Mouse (Mus musculus) cerebellum, postnatal 10 days (tissue): Measurements from ENCODE around the gene Slamf6.
"Not testable (repeated sequence)": the region's sequence is repeated elsewhere in the genome, so short reads cannot be mapped to it uniquely, and the experiment has no call there.

Experiments used
- DNase-seq, 2 experiments: peaks; one replicate each; pipeline ENCODE4 v3.0.0; 2021; ENCODE audit warnings: mixed read lengths in 2 of 2

The Slamf6 gene

GRCm38 (mm10) chr1:171917305-171918039 is at the start of gene Slamf6:
Gene Slamf6 (plus strand): TSS chr1:171917515.
- DNase-seq = no peak

DNA sequence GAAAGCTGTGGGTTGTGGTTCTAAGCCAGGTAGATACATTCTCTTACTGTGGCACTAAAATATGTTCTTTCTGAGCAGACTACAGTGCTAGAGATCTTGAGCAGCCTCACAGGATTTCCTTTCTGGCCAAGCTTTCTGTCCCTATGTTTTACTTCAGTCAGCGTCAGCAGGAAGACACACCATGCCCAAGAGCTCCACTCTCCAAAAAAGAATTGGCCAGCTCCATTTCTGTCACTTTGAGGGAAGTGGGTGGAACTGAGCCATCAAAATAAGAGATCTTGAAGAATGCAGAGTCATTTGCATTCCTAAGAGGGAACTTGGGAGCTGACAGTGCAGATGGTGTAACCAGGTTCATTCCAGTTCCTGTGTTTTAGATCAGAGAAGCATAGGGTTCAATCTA is 30.3 kb upstream of the Slamf6 start:
- no peak for DNase-seq

- not testable (repeated sequence) for DNase-seq
Measured at GRCm38 (mm10) chr1:171895364-171895763, 22.0 kb upstream of the Slamf6 start, which contains the start of gene Gm10521. Gene Gm10521 (plus strand): TSS chr1:171895664.

DNA sequence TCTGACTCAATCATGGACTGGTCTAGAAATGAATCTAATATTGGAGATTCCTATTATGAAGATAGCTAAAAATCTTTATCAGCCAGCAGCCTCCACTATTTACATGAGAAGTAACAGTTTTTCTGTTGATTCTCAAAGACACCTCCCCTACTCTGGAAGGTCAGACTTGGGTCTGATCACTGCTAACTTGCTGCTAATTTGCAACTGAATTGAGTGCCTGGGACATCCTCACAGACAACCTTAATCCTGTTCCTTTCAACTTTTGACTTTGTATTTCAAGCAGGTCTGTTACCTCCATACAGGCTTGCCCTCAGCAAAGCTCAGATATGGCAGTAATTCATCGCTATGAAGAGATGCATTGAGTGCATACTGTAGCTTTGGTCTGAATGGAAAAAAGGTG is 13.3 kb upstream of the Slamf6 start:
- no peak for DNase-seq

GRCm38 (mm10) chr1:171915638-171916458 is 1.5 kb upstream of the Slamf6 start:
- DNase-seq = no peak

GRCm38 (mm10) chr1:171918136-171918920 is 1.0 kb downstream of the Slamf6 start:
- no peak for DNase-seq

GRCm38 (mm10) chr1:171919193-171919592 is 1.9 kb downstream of the Slamf6 start:
- no peak for DNase-seq

DNA sequence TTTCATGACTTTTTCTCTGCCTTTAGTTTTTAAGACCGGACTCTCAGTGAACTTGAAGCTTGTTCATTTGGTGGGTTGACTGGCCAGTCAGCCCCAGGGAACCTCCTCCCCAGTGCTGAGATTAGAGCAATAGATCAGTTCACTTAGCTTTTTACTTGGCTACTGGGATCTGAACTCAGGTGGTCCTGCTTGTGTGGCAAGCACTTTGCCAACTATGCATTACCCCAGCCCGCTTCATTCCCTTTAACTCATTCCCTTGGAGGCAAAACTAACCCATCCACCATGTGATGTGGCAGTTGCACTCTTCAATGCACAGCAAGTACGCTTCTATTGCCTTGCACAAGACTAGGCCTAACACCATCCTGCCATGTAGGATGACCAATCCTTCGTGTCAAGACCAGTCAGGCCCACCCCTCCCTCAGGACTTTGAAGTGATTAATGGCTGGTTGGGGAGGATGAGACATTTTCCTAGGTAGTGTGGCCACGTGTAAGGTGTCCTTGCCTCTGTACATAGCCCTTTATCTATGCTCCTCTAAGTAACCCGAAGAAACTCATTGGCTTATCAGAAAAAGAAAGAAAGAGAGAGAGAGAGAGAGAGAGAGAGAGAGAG is 2.7 kb downstream of the Slamf6 start:
- no peak for DNase-seq

GRCm38 (mm10) chr1:171920989-171921621 is 3.8 kb downstream of the Slamf6 start:
- DNase-seq = no peak

DNA sequence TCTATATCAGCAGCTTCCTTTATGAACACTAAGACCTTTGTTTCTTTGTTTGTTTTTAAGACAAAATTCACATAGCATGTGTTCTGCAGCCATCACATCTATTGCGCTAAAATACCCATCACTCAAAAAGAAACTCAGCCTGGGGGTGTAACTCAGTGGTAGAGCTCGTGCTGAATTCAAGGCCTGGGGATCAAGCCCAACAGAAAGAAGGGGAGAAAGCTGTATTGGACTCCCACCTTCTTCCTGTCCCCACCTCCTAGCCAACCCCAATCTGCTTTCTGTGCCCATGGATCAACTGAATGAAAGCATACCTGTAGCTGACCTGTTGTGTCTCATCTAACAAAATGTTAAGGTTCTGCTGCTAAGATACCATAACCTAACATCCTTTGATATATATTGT is 4.3 kb downstream of the Slamf6 start:
- DNase-seq = no peak

GRCm38 (mm10) chr1:171922844-171923243 is 5.5 kb downstream of the Slamf6 start:
- no peak for DNase-seq

- DNase-seq = no peak
Measured at GRCm38 (mm10) chr1:171924900-171925299, 7.6 kb downstream of the Slamf6 start.

DNA sequence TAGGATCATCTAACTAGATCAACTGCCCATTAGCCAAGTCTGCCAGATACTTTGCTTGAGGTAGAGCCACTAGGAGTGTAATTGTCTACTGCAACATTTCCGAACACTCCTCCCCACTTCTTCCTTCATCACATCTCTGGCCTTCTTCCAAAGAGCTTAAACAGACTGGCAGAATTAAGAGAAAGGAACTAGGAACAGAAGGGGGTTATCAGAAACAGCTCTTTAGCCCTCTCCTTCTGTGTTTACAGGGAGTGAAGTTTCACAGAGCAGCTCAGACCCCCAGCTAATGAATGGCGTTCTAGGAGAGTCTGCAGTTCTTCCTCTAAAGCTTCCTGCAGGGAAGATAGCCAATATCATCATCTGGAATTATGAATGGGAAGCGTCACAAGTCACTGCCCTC is 16.5 kb downstream of the Slamf6 start:
- DNase-seq = no peak

GRCm38 (mm10) chr1:171938952-171939948 is 21.9 kb downstream of the Slamf6 start:
- no peak for DNase-seq

GRCm38 (mm10) chr1:171940626-171941025 is 23.3 kb downstream of the Slamf6 start:
- DNase-seq = no peak

DNA sequence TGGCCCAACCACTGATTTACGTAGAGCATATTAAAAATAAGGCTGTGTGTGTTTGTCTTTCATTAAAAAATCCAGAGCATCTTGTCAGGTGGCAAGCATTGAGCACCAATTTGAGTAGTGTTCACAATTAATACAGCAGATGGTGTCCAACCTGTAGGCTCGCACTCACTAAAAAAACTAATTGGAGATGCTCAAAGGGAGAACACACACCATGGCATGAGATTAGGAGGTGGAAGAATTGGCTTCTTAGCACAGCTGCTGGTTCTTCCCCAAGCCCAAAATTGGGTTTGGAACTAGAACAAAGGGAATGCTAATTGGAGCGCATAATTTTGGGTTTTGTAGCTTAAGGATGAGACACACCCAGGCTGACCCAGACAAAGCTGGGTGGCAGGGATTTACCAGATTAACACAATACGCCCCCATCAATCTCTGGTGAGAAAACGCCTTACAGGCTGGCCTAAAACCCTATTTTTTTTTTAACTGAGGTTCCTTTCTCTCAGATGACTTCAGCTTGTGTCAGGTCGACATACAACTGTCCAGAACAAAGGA is 29.2 kb downstream of the Slamf6 start:
- DNase-seq = no peak

GRCm38 (mm10) chr1:171948161-171948945 is 31.0 kb downstream of the Slamf6 start:
- DNase-seq = no peak

DNA sequence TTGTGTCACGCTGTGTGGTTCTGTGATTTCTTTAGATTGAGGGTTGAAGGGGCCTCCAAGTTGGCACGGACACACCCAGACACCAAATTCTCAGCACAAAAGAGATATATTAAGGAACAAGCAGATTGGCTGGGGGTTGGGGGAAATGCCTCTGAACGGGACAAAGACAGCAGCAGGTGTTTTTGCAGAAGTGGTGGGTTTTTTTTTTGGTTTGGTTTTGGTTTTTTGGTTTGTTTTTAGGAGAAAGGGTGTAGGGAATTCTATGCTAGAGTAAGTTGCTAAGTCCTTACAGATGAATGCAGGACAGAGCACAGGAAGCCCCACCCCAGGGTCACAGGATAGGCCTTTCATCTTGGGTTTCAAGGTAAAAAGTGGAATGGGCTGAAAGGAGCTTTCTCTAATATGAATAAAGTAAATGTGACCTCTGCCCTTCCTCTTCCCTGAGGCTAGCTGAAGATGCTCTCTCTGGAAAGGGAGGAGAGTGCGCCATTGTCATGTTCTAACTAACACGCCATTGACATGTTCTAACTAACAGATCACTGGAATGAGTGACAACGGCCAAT is 31.7 kb downstream of the Slamf6 start:
- DNase-seq = no peak

GRCm38 (mm10) chr1:171955071-171955470 is 37.8 kb downstream of the Slamf6 start:
- DNase-seq = no peak
